Mouse (Mus musculus): ENCODE data around the gene Dusp12. TPM values are rescaled to one million over a fixed set of nuclear protein-coding genes. Genes with fewer than 3 reads are reported as not detected.

Dusp12 gene
- polyA plus RNA-seq, 1 experiment from 2014 or later, result 24.9 TPM

DNA sequence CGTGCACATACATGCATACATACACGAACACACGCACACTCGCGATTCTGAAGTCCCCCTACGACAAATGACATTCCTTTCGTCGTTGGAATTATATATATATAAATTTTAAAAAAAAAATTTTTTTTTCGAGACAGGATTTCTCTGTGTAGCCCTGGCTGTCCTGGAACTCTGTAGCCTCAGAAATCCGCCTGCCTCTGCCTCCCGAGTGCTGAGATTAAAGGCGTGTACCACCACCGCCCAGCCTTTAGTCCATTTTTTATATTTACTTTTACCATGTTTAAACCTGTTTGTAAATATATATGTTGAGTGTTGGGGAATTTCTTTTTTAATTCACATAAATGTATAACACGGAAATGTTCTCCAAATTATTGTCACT lies 16.4 kb downstream of the Dusp12 start:
- peak overlapping the region; percentile 97 for H3K4me3 ChIP-seq
- no peak overlapping the region for H3K27ac ChIP-seq (replicated peaks)
- no peaks in the 10 kb centered on the region for H3K9me3 ChIP-seq
- H3K4me1 ChIP-seq, result peaks cover 23% of the 10 kb centered on the region
- no peaks in the 10 kb centered on the region for H3K27me3 ChIP-seq (replicated peaks)
- 17% methylated on average over 14 of the region's 14 CpGs for WGBS
- H3K9ac ChIP-seq, result peak overlapping the region; percentile 96
- no peak for ATAC-seq (ENCODE audit: extremely low read depth, insufficient number of reproducible peaks, low FRiP score, low TSS enrichment)
- H3K4me2 ChIP-seq, result peak overlapping the region; percentile 80
- peaks cover 21% of the 10 kb centered on the region for H3K36me3 ChIP-seq

DNA sequence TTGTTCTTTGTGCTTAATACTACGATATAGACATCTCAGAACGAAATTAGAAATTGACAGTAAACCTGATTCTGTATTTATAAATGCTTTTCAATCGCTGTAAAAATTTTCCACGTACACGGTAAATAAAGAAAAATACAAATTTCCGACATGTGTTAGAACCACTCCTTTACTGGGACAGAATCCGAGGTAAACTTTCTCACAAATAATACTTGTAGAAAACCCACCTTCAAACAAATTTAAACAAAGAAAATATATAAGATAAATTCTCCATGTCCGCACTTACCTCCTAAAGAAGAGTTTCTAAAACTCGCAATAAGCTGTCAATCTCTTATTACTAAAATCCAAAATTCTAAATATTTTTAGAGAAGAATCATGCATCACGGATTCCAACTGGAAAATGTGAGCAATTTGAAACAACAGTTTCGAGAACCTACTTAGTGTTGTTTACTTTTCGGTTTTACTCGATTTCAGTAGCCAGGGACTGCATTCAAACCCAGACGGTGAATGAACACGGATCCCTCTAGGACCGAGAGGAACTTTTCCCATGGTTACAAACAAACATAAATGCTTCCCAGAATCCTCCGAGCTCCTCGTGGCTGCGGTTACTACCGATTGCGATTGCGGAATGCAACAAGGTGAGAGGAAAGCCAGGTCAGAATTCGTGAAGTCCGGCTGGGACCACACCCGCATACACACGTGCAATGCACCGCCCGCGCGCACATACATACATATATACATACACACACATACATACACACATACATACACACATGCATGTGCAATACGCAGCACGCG lies 17.0 kb downstream of the Dusp12 start:
- H3K27ac ChIP-seq (replicated peaks), result peak overlapping the region; percentile 90; the same call in 1 of the 2 replicates
- H3K4me2 ChIP-seq, result peak overlapping the region; percentile 80
- H3K27me3 ChIP-seq (replicated peaks), result no peaks in the 10 kb centered on the region
- H3K4me3 ChIP-seq, result peak overlapping the region; percentile 97
- peak; percentile 67; the same call in 1 of the 2 replicates for ATAC-seq (ENCODE audit: extremely low read depth, insufficient number of reproducible peaks, low FRiP score, low TSS enrichment)
- peaks cover 29% of the 10 kb centered on the region for H3K4me1 ChIP-seq
- no peaks in the 10 kb centered on the region for H3K9me3 ChIP-seq
- 1% methylated on average over 33 of the region's 33 CpGs for WGBS
- peak overlapping the region; percentile 96 for H3K9ac ChIP-seq
- H3K36me3 ChIP-seq, result peaks cover 17% of the 10 kb centered on the region

DNA sequence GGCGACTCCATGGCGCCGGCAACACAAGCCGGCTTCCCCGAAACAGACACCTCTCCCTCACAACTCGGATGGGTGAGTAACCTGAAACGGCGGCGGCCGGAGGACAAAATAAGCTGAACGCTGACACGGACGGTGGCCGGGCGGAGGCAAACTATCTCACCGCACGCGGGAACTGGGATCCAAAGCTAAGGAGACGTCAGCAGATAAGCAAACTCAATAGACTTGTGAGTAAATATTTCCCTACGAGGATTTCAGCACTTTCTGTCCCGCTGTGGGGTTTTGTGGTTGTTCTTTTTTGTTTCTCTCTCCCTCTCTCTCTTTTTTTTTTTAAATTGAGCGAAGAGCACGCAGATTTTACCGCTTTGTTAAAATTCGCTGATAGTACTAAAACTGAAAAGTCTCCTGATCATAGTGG lies 17.6 kb downstream of the Dusp12 start, which contains the start of gene Atf6:
TSS of gene Atf6 (minus strand) at position 81 of the 415 bp plus-strand sequence.
- Histone ChIP-seq H3K4me2 (peak within 1 kb of the TSS; percentile 80), H3K27me3 (replicated peaks) (no peaks in the 10 kb centered on the region), H3K9ac (peak within 1 kb of the TSS; percentile 96), H3K4me3 (peak within 1 kb of the TSS; percentile 97), H3K27ac (replicated peaks) (peak within 1 kb of the TSS; percentile 90), H3K36me3 (peaks cover 14% of the 10 kb centered on the region), H3K9me3 (no peaks in the 10 kb centered on the region), H3K4me1 (peaks cover 33% of the 10 kb centered on the region)
- peak; percentile 73; the same call in 1 of the 2 replicates for ATAC-seq (ENCODE audit: extremely low read depth, insufficient number of reproducible peaks, low FRiP score, low TSS enrichment)
- 0% methylated on average over 25 of the region's 25 CpGs for WGBS

DNA sequence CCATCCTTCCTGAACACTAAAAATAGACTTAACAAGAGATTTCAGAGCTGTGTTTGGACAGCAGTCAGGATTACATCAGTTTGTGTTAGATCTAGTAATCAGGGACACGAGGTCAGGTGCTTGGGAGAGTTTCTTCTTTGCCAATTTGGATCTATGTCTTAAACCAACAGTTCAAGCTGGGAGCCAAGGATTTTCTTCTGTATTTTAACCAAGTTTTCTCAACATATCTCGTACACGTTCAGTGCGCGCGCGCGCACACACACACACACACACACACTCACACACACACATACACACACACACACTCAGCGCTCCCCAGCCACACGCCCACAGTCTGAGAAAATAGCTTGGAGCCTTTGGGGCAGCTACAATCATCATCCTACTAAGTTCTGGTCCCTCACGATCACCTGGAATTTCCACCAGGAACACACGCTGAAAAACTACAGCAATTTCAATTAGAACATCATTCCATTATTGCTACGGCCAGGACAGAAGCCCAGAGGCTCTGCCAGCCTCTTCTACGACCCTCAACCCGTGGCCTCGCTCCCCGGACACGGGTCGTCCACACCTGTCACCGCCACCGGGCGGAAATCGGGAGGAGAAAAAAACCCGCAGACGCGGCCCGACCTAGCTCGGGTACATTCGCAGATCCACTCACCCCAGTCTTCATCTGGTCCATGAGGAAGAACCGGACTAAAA lies 18.2 kb downstream of the Dusp12 start:
- Histone ChIP-seq H3K4me1 (peaks cover 39% of the 10 kb centered on the region), H3K4me3 (peak overlapping the region; percentile 97), H3K9ac (peak overlapping the region; percentile 96), H3K36me3 (peaks cover 8% of the 10 kb centered on the region), H3K9me3 (no peaks in the 10 kb centered on the region), H3K27ac (replicated peaks) (peak overlapping the region; percentile 90), H3K4me2 (peak overlapping the region; percentile 80), H3K27me3 (replicated peaks) (no peaks in the 10 kb centered on the region)
- ATAC-seq (ENCODE audit: extremely low read depth, insufficient number of reproducible peaks, low FRiP score, low TSS enrichment), result peak; percentile 48; the same call in 1 of the 2 replicates
- WGBS, result 2% methylated on average over 30 of the region's 30 CpGs

DNA sequence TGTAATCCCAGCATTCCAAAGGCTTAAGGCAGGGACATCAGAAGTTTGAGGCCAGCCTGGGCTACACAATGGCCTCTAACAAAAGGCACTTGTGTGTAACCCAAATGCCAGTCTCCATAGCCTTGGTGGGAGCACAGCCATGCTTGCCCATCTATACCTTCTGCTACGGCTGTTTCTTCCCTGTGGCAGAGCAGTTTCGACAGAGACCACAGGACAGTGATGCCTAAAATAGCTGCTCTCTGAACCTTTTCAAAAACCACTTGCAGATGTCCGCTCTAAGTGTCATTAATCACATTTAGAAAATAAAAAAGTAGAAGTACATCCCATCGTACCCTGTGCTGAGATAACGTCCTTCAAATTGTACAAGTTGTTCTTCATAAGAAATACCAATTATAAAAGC lies 19.9 kb downstream of the Dusp12 start:
- WGBS, result 49% methylated on average over 5 of the region's 5 CpGs
- H3K27ac ChIP-seq (replicated peaks), result 0 out of 2 replicates have a peak overlapping the region, but pooled peaks have one; percentile 34

DNA sequence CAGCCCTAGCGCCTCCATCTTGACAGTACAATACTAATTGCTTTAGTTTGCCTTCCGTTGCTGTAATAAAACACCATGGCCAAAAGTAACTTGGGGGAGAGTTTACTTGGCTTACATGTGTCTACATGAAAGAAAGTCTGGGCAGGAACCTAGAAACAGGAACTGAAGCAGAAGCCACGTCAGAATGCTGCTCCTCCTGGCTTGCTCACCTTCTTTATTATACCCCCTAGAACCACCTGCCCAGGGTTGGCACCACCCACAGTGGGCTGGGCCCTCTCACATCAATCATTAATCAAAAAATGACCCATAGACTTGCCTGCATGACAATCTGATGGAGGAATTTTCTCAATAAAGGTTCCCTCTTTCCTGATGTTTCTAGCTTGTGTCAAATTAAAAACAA lies 20.6 kb downstream of the Dusp12 start:
- Histone ChIP-seq H3K4me2 (no peak overlapping the region), H3K9ac (no peak overlapping the region), H3K27me3 (replicated peaks) (no peaks in the 10 kb centered on the region), H3K4me1 (peaks cover 54% of the 10 kb centered on the region), H3K9me3 (no peaks in the 10 kb centered on the region), H3K27ac (replicated peaks) (no peak overlapping the region), H3K4me3 (no peak overlapping the region), H3K36me3 (no peaks in the 10 kb centered on the region)
- WGBS, result 81% methylated on average over 3 of the region's 3 CpGs
- no peak for ATAC-seq (ENCODE audit: extremely low read depth, insufficient number of reproducible peaks, low FRiP score, low TSS enrichment)

More for the DNA sequence above, 19.9 kb downstream of the Dusp12 start:
- Histone ChIP-seq H3K27me3 (replicated peaks) (no peaks in the 10 kb centered on the region), H3K9ac (no peak overlapping the region; the same call in 1 of the 2 replicates), H3K36me3 (no peaks in the 10 kb centered on the region), H3K4me1 (peaks cover 54% of the 10 kb centered on the region), H3K4me2 (peak overlapping the region; percentile 80), H3K4me3 (no peak overlapping the region), H3K9me3 (no peaks in the 10 kb centered on the region)
- ATAC-seq (ENCODE audit: extremely low read depth, insufficient number of reproducible peaks, low FRiP score, low TSS enrichment), result no peak

DNA sequence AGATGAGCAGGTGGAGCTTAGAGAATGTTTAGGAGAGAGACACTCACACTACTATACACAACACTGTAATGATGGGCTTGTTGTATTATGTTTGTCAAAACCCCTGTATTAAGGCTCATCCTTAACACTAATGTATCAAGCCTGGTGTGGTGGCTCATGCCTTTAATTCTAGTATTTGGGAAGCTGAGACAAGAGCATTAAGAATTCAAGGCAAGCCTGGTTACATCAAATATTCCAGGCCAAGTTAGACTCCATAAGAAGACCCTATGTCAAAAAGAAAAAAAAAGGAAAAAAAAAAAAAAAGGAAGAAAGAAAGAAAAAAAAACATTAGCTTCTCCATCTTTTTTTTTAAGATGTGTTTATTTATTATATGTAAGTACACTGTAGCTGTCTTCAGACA lies 21.1 kb downstream of the Dusp12 start:
- peaks cover 52% of the 10 kb centered on the region for H3K4me1 ChIP-seq
- no peak overlapping the region for H3K4me3 ChIP-seq
- H3K4me2 ChIP-seq, result no peak overlapping the region
- H3K9me3 ChIP-seq, result no peaks in the 10 kb centered on the region
- H3K9ac ChIP-seq, result no peak overlapping the region
- no peak for ATAC-seq (ENCODE audit: extremely low read depth, insufficient number of reproducible peaks, low FRiP score, low TSS enrichment)
- H3K36me3 ChIP-seq, result no peaks in the 10 kb centered on the region
- no peaks in the 10 kb centered on the region for H3K27me3 ChIP-seq (replicated peaks)
- H3K27ac ChIP-seq (replicated peaks), result no peak overlapping the region

DNA sequence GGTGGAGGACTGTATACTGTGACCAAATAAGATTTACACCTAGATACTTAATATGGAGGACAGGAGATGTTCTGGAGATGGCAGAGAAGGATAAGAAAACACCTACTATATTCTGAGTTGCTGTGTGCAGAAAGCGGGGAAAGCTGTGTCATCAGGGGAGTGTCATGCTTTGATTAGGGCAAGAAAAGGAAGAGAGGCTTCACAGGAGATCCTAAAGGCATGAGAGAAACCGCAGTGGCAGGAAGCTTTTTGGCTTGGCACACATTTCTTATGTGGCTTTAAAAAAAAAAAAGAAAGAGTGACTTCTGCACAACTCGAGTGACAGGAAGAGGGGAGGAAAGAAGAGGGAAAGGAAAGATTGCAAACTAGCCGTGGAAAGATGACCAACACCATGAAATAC lies 22.3 kb downstream of the Dusp12 start:
- WGBS, result 52% methylated on average over 4 of the region's 4 CpGs
- H3K4me2 ChIP-seq, result peak overlapping the region; percentile 20; the same call in 1 of the 2 replicates
- no peak for ATAC-seq (ENCODE audit: extremely low read depth, insufficient number of reproducible peaks, low FRiP score, low TSS enrichment)
- peak overlapping the region; percentile 31; the same call in 1 of the 2 replicates for H3K27ac ChIP-seq (replicated peaks)
- H3K36me3 ChIP-seq, result no peaks in the 10 kb centered on the region
- H3K9me3 ChIP-seq, result no peaks in the 10 kb centered on the region
- H3K4me1 ChIP-seq, result peaks cover 51% of the 10 kb centered on the region
- H3K9ac ChIP-seq, result no peak overlapping the region
- no peaks in the 10 kb centered on the region for H3K27me3 ChIP-seq (replicated peaks)
- no peak overlapping the region for H3K4me3 ChIP-seq

DNA sequence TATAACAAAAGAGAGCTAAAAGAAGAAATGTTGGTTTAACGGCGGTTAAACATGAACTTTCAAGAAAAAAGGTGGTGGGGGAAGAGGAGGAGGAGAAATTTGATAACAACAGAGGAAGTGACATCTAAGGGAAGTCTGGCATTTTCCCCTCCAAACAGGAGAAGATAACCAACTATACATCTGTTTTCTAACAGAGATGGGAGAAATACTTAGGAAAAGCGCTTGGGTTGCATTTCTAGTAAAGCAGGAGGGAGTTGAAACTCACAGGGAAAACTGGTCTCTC lies 23.0 kb downstream of the Dusp12 start:
- no peaks in the 10 kb centered on the region for H3K27me3 ChIP-seq (replicated peaks)
- ATAC-seq (ENCODE audit: extremely low read depth, insufficient number of reproducible peaks, low FRiP score, low TSS enrichment), result no peak
- WGBS, result 48% methylated on average over 3 of the region's 3 CpGs
- peak overlapping the region; percentile 20 for H3K4me2 ChIP-seq
- no peaks in the 10 kb centered on the region for H3K36me3 ChIP-seq
- no peak overlapping the region for H3K4me3 ChIP-seq
- no peak overlapping the region for H3K9ac ChIP-seq
- H3K9me3 ChIP-seq, result no peaks in the 10 kb centered on the region
- H3K4me1 ChIP-seq, result peaks cover 51% of the 10 kb centered on the region
- H3K27ac ChIP-seq (replicated peaks), result peak overlapping the region; percentile 31; the same call in 1 of the 2 replicates

DNA sequence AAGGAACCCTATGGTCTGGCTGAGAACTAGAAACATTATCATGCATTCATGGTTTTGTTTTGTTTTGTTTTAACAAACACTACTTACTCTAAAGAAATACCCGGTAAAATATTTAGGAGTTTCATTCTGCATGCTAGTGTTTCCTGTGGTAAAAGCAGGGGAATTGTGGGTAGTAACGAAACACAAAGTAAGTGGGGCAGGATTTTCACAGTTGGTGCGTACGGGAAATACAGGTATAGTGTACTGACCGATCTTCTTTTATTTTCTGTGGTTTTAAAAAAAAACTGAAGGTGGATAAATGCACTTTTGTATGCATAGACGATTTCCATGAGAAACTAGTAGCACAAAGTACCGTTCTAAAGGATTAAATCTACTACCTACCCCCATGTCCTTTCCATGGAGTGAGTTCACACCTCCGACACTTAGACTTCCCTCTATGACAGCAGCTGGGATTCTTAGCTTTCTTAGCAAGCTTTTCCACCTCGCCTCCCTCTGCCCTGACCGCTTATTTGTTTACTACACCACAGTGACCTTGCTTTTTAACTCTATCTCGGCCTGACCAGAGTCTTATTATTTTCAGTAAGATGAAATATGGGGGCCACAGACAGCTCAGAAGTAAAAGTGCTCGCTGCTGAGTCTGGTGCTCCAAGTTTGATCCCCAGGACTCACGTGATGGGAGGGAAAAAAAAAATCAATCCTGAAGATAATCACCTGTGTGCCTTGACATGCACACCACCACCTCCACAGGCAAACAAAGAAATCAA lies 23.5 kb downstream of the Dusp12 start:
- Histone ChIP-seq H3K27me3 (replicated peaks) (no peaks in the 10 kb centered on the region), H3K4me2 (peak overlapping the region; percentile 20), H3K9ac (no peak overlapping the region), H3K4me1 (peaks cover 49% of the 10 kb centered on the region), H3K27ac (replicated peaks) (no peak overlapping the region), H3K9me3 (no peaks in the 10 kb centered on the region), H3K4me3 (no peak overlapping the region), H3K36me3 (no peaks in the 10 kb centered on the region)
- ATAC-seq (ENCODE audit: extremely low read depth, insufficient number of reproducible peaks, low FRiP score, low TSS enrichment), result no peak
- 75% methylated on average over 13 of the region's 13 CpGs for WGBS

DNA sequence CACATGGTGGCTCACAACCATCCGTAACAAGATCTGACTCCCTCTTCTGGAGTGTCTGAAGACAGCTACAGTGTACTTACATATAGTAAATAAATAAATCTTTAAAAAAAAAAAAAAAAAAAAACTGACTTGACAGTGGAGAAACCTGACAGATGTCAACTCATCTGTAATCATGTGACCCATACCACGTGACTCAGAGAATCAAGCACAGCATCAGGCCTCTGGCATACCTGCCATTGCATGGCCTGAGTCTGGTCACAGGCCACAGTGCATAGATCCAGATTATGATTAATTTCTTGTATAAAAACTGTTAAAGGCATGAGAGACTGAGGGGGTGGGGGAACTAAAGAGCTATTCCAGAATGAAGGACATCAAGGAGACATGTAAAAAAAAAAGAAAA lies 26.5 kb downstream of the Dusp12 start:
- no peak overlapping the region for H3K27ac ChIP-seq (replicated peaks)
- H3K4me3 ChIP-seq, result no peak overlapping the region
- 81% methylated on average over 2 of the region's 2 CpGs for WGBS
- H3K27me3 ChIP-seq (replicated peaks), result no peaks in the 10 kb centered on the region
- H3K4me1 ChIP-seq, result peaks cover 45% of the 10 kb centered on the region
- no peak overlapping the region for H3K9ac ChIP-seq
- no peak for ATAC-seq (ENCODE audit: extremely low read depth, insufficient number of reproducible peaks, low FRiP score, low TSS enrichment)
- H3K36me3 ChIP-seq, result no peaks in the 10 kb centered on the region
- H3K4me2 ChIP-seq, result no peak overlapping the region
- H3K9me3 ChIP-seq, result no peaks in the 10 kb centered on the region
